Mouse (Mus musculus) lung, embryonic 14.5 days (tissue): Measurements from ENCODE around the gene Lgr6. TPM values are rescaled to one million over a fixed set of nuclear protein-coding genes. Genes with fewer than 3 reads are reported as not detected.

ENCODE experiments used
- ATAC-seq: fragments of 200-750 bp; cut with Nextera tagmentation; 2 replicates; pipeline ENCODE4 v1.8.0; 2017; ENCODE audit warnings: mild to moderate bottlenecking, moderate TSS enrichment, moderate library complexity; ENCODE audit not compliant: insufficient read depth
- DNase-seq: peaks from one replicate; pipeline ENCODE4 v3.0.0-alpha.2; 2015
- H3K27ac ChIP-seq: fragments of 300-500 bp; sonication (generic); 2 replicates; pipeline ENCODE4 v1.5.1; 2014; ENCODE audit warnings: low read depth, mild to moderate bottlenecking, moderate library complexity
- H3K27me3 ChIP-seq: fragments of 300-500 bp; sonication (generic); 2 replicates; pipeline ENCODE4 v1.6.1; 2014; ENCODE audit warnings: low read length, control low read depth; ENCODE audit not compliant: insufficient read depth
- H3K36me3 ChIP-seq: fragments of 300-500 bp; sonication (generic); 2 replicates; pipeline ENCODE4 v1.6.1; 2014; ENCODE audit warnings: control low read depth; ENCODE audit not compliant: insufficient read depth
- H3K4me1 ChIP-seq: fragments of 300-500 bp; sonication (generic); 2 replicates; pipeline ENCODE4 v1.6.1; 2014; ENCODE audit warnings: antibody characterized with exemption, control low read depth; ENCODE audit not compliant: insufficient read depth
- H3K4me2 ChIP-seq: fragments of 300-500 bp; sonication (generic); 2 replicates; pipeline ENCODE4 v1.6.1; 2014; ENCODE audit warnings: mild to moderate bottlenecking
- H3K4me3 ChIP-seq: fragments of 300-500 bp; sonication (generic); 2 replicates; pipeline ENCODE4 v1.5.1; 2014; ENCODE audit warnings: low read depth, low read length
- H3K9ac ChIP-seq: fragments of 300-500 bp; sonication (generic); 2 replicates; pipeline ENCODE4 v1.6.1; 2014
- H3K9me3 ChIP-seq: fragments of 300-500 bp; sonication (generic); 2 replicates; pipeline ENCODE4 v1.6.1; 2016; ENCODE audit warnings: low read depth, low read length, control low read depth
- CTCF ChIP-seq: IDR thresholded peaks from 2 replicates; pipeline ENCODE4 v1.5.1; 2016; ENCODE audit warnings: antibody characterized with exemption, low read depth
- WGBS: fragments of 180-500 bp; shearing (Covaris S2); extraction: QIAGEN DNeasy Blood & Tissue Kit; methylation state at CpG from one replicate; pipeline ENCODE4 v1.1.7; 2014; 5-methylcytosine and 5-hydroxymethylcytosine counted together
- polyA plus RNA-seq: library from polyadenylated mRNA; unstranded; fragments of >200 nt; fragmentation: Nextera tagmentation; extraction: Ambion mirVana; gene quantifications from 2 replicates; pipeline ENCODE4 v1.2.1, GENCODE M21; 2014

Gene Lgr6
- polyA plus RNA-seq, 1 experiment from 2014 or later, result 11.1 TPM

GRCm38 (mm10) chr1:135146077-135146945 is 41.2 kb upstream of the Lgr6 start, which contains the start of gene Arl8a:
Gene Arl8a (plus strand): TSS chr1:135146824.
- no peaks in the 10 kb centered on the region for H3K27me3 ChIP-seq
- DNase-seq (peak; percentile 92), ATAC-seq (peak; percentile 64)
- H3K4me2 ChIP-seq, result peak within 1 kb of the TSS; percentile 76
- peak within 1 kb of the TSS; percentile 90 for H3K27ac ChIP-seq
- H3K4me3 ChIP-seq, result peak within 1 kb of the TSS; percentile 95
- under 1% methylated on average over 77 of the region's 78 CpGs for WGBS
- H3K9me3 ChIP-seq, result no peaks in the 10 kb centered on the region
- peaks cover 3% of the 10 kb centered on the region; the same call in 1 of the 2 replicates for H3K36me3 ChIP-seq
- H3K4me1 ChIP-seq, result peaks cover 7% of the 10 kb centered on the region
- H3K9ac ChIP-seq, result peak within 1 kb of the TSS; percentile 89
- TF ChIP-seq CTCF, result no peak

- 73% methylated on average over 2 of the region's 2 CpGs for WGBS
- no peak for TF ChIP-seq CTCF
- Histone ChIP-seq H3K27ac (no peak overlapping the region), H3K27me3 (no peaks in the 10 kb centered on the region), H3K9ac (no peak overlapping the region), H3K4me3 (no peak overlapping the region), H3K36me3 (no peaks in the 10 kb centered on the region), H3K4me2 (no peak overlapping the region), H3K9me3 (no peaks in the 10 kb centered on the region), H3K4me1 (peaks cover 7% of the 10 kb centered on the region)
- ATAC-seq (no peak), DNase-seq (no peak)
Measured at GRCm38 (mm10) chr1:135143940-135144339, 38.9 kb upstream of the Lgr6 start.

- no peak for ATAC-seq
- WGBS, result 72% methylated on average over 2 of the region's 2 CpGs
- no peak for TF ChIP-seq CTCF
Measured at GRCm38 (mm10) chr1:135142452-135142851, 37.4 kb upstream of the Lgr6 start.

GRCm38 (mm10) chr1:135139906-135140305 is 34.8 kb upstream of the Lgr6 start:
- ATAC-seq, result no peak
- Histone ChIP-seq H3K4me1 (no peaks in the 10 kb centered on the region), H3K36me3 (no peaks in the 10 kb centered on the region), H3K4me3 (no peak overlapping the region), H3K27me3 (no peaks in the 10 kb centered on the region), H3K9ac (no peak overlapping the region), H3K27ac (no peak overlapping the region), H3K9me3 (no peaks in the 10 kb centered on the region), H3K4me2 (no peak overlapping the region)
- WGBS, result 64% methylated on average over 2 of the region's 2 CpGs
- TF ChIP-seq CTCF, result no peak
- DNase-seq, result no peak

More at GRCm38 (mm10) chr1:135142452-135142851, 37.4 kb upstream of the Lgr6 start:
- Histone ChIP-seq H3K27me3 (no peaks in the 10 kb centered on the region), H3K4me1 (no peaks in the 10 kb centered on the region), H3K36me3 (no peaks in the 10 kb centered on the region), H3K9me3 (no peaks in the 10 kb centered on the region), H3K4me2 (no peak overlapping the region), H3K9ac (no peak overlapping the region), H3K4me3 (no peak overlapping the region), H3K27ac (no peak overlapping the region)
- no peak for DNase-seq

- Histone ChIP-seq H3K4me1 (0 out of 2 replicates have a peak, but pooled peaks cover 6% of the 10 kb centered on the region), H3K9ac (no peak overlapping the region), H3K27me3 (no peaks in the 10 kb centered on the region), H3K4me2 (no peak overlapping the region), H3K4me3 (no peak overlapping the region), H3K36me3 (no peaks in the 10 kb centered on the region), H3K9me3 (no peaks in the 10 kb centered on the region), H3K27ac (no peak overlapping the region)
- peak; percentile 99 for TF ChIP-seq CTCF
- 3% methylated on average over 1 of the region's 1 CpGs for WGBS
- DNase-seq (peak; percentile 87), ATAC-seq (no peak)
Measured at GRCm38 (mm10) chr1:135136500-135136899, 31.4 kb upstream of the Lgr6 start.

- Histone ChIP-seq H3K4me1 (peaks cover 13% of the 10 kb centered on the region; the same call in 1 of the 2 replicates), H3K9ac (no peak overlapping the region), H3K9me3 (no peaks in the 10 kb centered on the region), H3K27me3 (no peaks in the 10 kb centered on the region), H3K4me2 (no peak overlapping the region), H3K27ac (no peak overlapping the region), H3K36me3 (no peaks in the 10 kb centered on the region), H3K4me3 (no peak overlapping the region)
- ATAC-seq, result no peak
- 80% methylated on average over 8 of the region's 8 CpGs for WGBS
- no peak for TF ChIP-seq CTCF
- no peak for DNase-seq
Measured at GRCm38 (mm10) chr1:135135111-135135787, 30.2 kb upstream of the Lgr6 start.

GRCm38 (mm10) chr1:135133678-135134435 is 28.8 kb upstream of the Lgr6 start:
- Histone ChIP-seq H3K4me1 (peaks cover 13% of the 10 kb centered on the region; the same call in 1 of the 2 replicates), H3K4me2 (no peak overlapping the region), H3K9ac (no peak overlapping the region), H3K4me3 (no peak overlapping the region), H3K27ac (no peak overlapping the region), H3K27me3 (no peaks in the 10 kb centered on the region), H3K9me3 (no peaks in the 10 kb centered on the region), H3K36me3 (no peaks in the 10 kb centered on the region)
- no peak for DNase-seq
- 77% methylated on average over 10 of the region's 10 CpGs for WGBS
- TF ChIP-seq CTCF, result no peak
- ATAC-seq, result no peak
